Mouse (Mus musculus): Measurements from ENCODE around the gene Msh6. TPM values are rescaled to one million over a fixed set of nuclear protein-coding genes. Genes with fewer than 3 reads are reported as not detected.
A peak's percentile ranks its signal among the peaks of the same experiment; 100 is the strongest.

Gene Msh6
- total and polyA plus RNA-seq, 3 experiments, result 126 to 167 (median 144) TPM

DNA sequence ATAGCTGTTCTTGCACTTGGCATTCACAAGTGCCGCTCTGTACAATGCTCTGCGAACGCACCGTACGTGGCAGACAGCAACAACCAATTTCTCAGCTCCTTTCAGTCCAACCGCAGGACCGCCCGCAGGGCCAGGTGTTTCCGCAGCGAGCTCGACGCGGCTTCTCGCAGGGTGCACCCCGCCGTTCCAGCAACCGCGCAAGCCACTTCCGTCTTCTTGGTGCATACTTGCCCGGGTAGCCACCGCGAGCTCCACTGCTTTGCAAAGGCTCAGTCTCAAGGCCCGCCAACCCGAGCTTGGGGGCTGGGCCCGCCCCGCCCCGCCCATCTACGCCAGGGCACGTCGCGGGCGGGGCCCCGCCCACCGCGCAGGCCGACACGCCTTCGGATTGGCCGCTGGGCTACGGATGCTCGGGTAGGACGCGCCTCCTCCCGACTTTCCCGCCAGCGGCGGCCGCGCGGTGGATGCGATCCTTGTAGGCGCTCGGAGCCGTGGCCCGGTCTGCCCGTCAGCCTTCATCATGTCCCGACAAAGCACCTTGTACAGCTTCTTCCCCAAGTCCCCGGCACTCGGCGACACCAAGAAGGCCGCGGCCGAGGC, at the start of gene Msh6 (continued):
- TF ChIP-seq MYB (IDR thresholded peaks at IDR 0.05; ENCODE audit: low read depth, low read length) (no peak), RCOR1 (IDR thresholded peaks at IDR 0.05; ENCODE audit: low read depth, low read length) (peak; percentile 6; the same call in 1 of the 2 replicates), USF1 (IDR thresholded peaks at IDR 0.05; ENCODE audit: low read depth, low read length) (0 out of 2 replicates have a peak, but pooled peaks have one; percentile 21), GATA1 (IDR thresholded peaks at IDR 0.05; ENCODE audit: low read depth, low read length) (no peak)

DNA sequence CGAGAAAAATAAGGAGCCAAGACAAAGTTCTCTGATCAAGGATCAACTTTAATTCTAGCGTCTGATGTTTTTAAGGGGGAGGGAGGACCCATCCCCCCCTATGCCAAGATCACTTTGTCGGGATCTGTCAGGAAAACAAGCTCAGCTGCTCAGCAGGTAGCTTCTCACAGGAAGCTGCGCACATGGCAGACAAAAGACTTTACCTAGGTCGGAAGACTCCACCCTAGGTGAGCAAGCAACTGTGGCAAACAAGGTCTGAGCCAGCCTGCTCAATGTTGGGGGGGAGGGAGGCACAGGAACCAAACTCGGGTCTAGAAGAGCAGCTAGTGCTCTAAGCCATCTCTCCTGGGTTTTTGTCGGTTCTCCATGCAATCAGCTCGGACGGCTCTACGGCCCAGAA, 40.5 kb upstream of the Msh6 start:
- Histone ChIP-seq H3K9ac (ENCODE audit: control insufficient read depth, low read depth, low read length, poor library complexity, severe bottlenecking) (no peak overlapping the region), H3K27ac (ENCODE audit: control insufficient read depth, low read depth, low read length) (no peak overlapping the region), H3K27me3 (ENCODE audit: control insufficient read depth in 1 of 2, insufficient read depth in 2 of 2, low read length in 2 of 2) (no peaks in the 10 kb centered on the region; a peak in 1 of 4 replicates), H3K36me3 (ENCODE audit: control insufficient read depth in 1 of 2, insufficient read depth in 2 of 2, low read length in 2 of 2) (peaks cover 0 to 2% of the 10 kb centered on the region in 2 experiments; a peak in 2 of 4 replicates), H3K79me2 (ENCODE audit: control insufficient read depth, insufficient read depth, low read length, poor library complexity) (no peaks in the 10 kb centered on the region), H3K9me3 (replicated peaks; ENCODE audit: insufficient read depth, low read length) (no peaks in the 10 kb centered on the region), H3K4me1 (ENCODE audit: control insufficient read depth in 1 of 2, insufficient read depth in 2 of 2, low read length in 2 of 2) (no peaks in the 10 kb centered on the region; a peak in 2 of 4 replicates), H3K4me3 (ENCODE audit: control insufficient read depth in 1 of 2, insufficient read depth in 1 of 2, low read depth in 2 of 2, low read length in 2 of 2) (no peak overlapping the region)
- no peak for DNase-seq (ENCODE audit: low read depth, low spot score)
- TF ChIP-seq RCOR1 (IDR thresholded peaks at IDR 0.05; ENCODE audit: low read depth, low read length) (no peak), MAFK (IDR thresholded peaks at IDR 0.05; ENCODE audit: borderline replicate concordance, low read depth, low read length) (no peak), SIN3A (IDR thresholded peaks at IDR 0.05; ENCODE audit: low read length) (no peak), GABPA (IDR thresholded peaks at IDR 0.05; ENCODE audit: low read depth, low read length) (no peak), MYC (IDR thresholded peaks at IDR 0.05; ENCODE audit: low read depth, low read length) (no peak), GATA1 (IDR thresholded peaks at IDR 0.05; ENCODE audit: low read depth, low read length) (no peak), TAL1 (IDR thresholded peaks at IDR 0.05; ENCODE audit: low read length) (no peak), MXI1 (IDR thresholded peaks at IDR 0.05; ENCODE audit: low read depth, low read length) (no peak), MAX (IDR thresholded peaks at IDR 0.05; ENCODE audit: low read length) (no peak), MAZ (IDR thresholded peaks at IDR 0.05; ENCODE audit: low read depth, low read length) (no peak), ZMIZ1 (IDR thresholded peaks at IDR 0.05; ENCODE audit: low read depth, low read length) (no peak), USF2 (IDR thresholded peaks at IDR 0.05; ENCODE audit: borderline replicate concordance in 1 of 2, insufficient read depth in 1 of 2, low read depth in 1 of 2, low read length in 2 of 2) (no peak), BHLHE40 (IDR thresholded peaks at IDR 0.05; ENCODE audit: borderline replicate concordance, low read depth, low read length) (no peak)

DNA sequence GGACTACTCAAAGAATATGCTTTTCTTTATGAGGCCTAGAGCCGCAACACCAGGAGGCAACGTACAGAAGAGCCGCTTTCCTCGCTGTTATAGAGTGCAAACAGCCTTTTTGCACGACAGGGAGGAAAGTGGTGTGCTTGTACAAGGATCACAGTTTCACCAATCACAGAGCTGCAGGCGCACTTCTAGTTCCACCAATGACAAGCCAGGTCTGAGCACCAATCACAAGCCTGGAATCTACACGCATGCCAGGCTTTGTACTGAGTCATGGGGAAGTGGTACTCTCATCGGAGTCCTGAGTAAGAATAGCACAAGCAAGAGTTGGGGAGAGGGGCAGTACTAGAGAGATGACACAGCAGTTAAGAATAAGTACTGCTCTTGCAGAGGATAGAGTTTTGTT, 40.1 kb upstream of the Msh6 start:
- Histone ChIP-seq H3K9me3 (replicated peaks; ENCODE audit: insufficient read depth, low read length) (no peaks in the 10 kb centered on the region), H3K27ac (ENCODE audit: control insufficient read depth, low read depth, low read length) (no peak overlapping the region), H3K79me2 (ENCODE audit: control insufficient read depth, insufficient read depth, low read length, poor library complexity) (no peaks in the 10 kb centered on the region), H3K4me1 (ENCODE audit: control insufficient read depth in 1 of 2, insufficient read depth in 2 of 2, low read length in 2 of 2) (no peaks in the 10 kb centered on the region; a peak in 2 of 4 replicates), H3K4me3 (ENCODE audit: control insufficient read depth in 1 of 2, insufficient read depth in 1 of 2, low read depth in 2 of 2, low read length in 2 of 2) (no peak overlapping the region), H3K9ac (ENCODE audit: control insufficient read depth, low read depth, low read length, poor library complexity, severe bottlenecking) (no peak overlapping the region), H3K36me3 (ENCODE audit: control insufficient read depth in 1 of 2, insufficient read depth in 2 of 2, low read length in 2 of 2) (peaks cover 0 to 2% of the 10 kb centered on the region in 2 experiments; a peak in 2 of 4 replicates), H3K27me3 (ENCODE audit: control insufficient read depth in 1 of 2, insufficient read depth in 2 of 2, low read length in 2 of 2) (no peaks in the 10 kb centered on the region; a peak in 1 of 4 replicates)
- DNase-seq (ENCODE audit: low read depth, low spot score), result no peak
- TF ChIP-seq MEF2A (IDR thresholded peaks at IDR 0.05; ENCODE audit: extremely low read depth, insufficient replicate concordance, low read depth, low read length, poor library complexity, severe bottlenecking) (no peak), TBP (IDR thresholded peaks at IDR 0.05; ENCODE audit: low read depth, low read length) (no peak), TCF12 (IDR thresholded peaks at IDR 0.05; ENCODE audit: low read depth, low read length) (no peak), CHD2 (IDR thresholded peaks at IDR 0.05; ENCODE audit: low read length) (no peak), SIN3A (IDR thresholded peaks at IDR 0.05; ENCODE audit: low read length) (no peak), UBTF (IDR thresholded peaks at IDR 0.05; ENCODE audit: borderline replicate concordance, insufficient read depth, low read depth, low read length) (no peak), KAT2A (conservative IDR thresholded peaks at IDR 0.05; ENCODE audit: low read depth, low read length) (no peak), NRF1 (IDR thresholded peaks at IDR 0.05; ENCODE audit: insufficient read depth, low read depth, low read length, poor library complexity, severe bottlenecking) (no peak), ZC3H11A (IDR thresholded peaks at IDR 0.05; ENCODE audit: low read depth, low read length) (no peak), E2F4 (IDR thresholded peaks at IDR 0.05; ENCODE audit: borderline replicate concordance, low read depth, low read length) (no peak), NELFE (IDR thresholded peaks at IDR 0.05; ENCODE audit: low read depth, low read length) (no peak), CHD1 (IDR thresholded peaks at IDR 0.05; ENCODE audit: low read depth, low read length) (no peak), MYC (IDR thresholded peaks at IDR 0.05; ENCODE audit: low read depth, low read length) (no peak), EP300 (IDR thresholded peaks at IDR 0.05; ENCODE audit: low read depth in 1 of 2, low read length in 2 of 2) (no peak)

Data from MEL (cell line).